Mouse (Mus musculus) CH12.LX (cell line): Measurements from ENCODE around the gene Olfml1. TPM values are rescaled to one million over a fixed set of nuclear protein-coding genes. Genes with fewer than 3 reads are reported as not detected.
A peak's percentile ranks its signal among the peaks of the same experiment; 100 is the strongest.

Experiments
- DNase-seq: peaks from one replicate; pipeline ENCODE4 v3.0.0-alpha.2; 2013; ENCODE audit errors: extremely low read depth
- H3K27ac ChIP-seq: 2 replicates; pipeline ENCODE4 v1.5.1; 2012; ENCODE audit warnings: low read depth, mild to moderate bottlenecking, control low read depth, moderate library complexity; ENCODE audit not compliant: insufficient read depth
- H3K27me3 ChIP-seq: replicated peaks from 2 replicates; pipeline ENCODE3; 2012; ENCODE audit warnings: inconsistent platforms
- H3K36me3 ChIP-seq, 2 experiments: replicated peaks in 1 of 2; 2 replicates each; pipeline versions ENCODE3 to v1.6.1; 2012; ENCODE audit warnings: inconsistent platforms in 1 of 2, low read length in 1 of 2, mild to moderate bottlenecking in 1 of 2, mixed read lengths in 1 of 2, moderate library complexity in 1 of 2; ENCODE audit not compliant: control insufficient read depth in 1 of 2, insufficient read depth in 1 of 2
- H3K4me1 ChIP-seq, 2 experiments: 2 replicates each; pipeline ENCODE4 v1.6.1; 2012; ENCODE audit warnings: inconsistent platforms in 1 of 2, moderate library complexity in 1 of 2; ENCODE audit not compliant: insufficient read depth in 2 of 2, control insufficient read depth in 1 of 2
- H3K4me2 ChIP-seq: 2 replicates; pipeline ENCODE4 v1.6.1; 2012; ENCODE audit warnings: low read depth, mild to moderate bottlenecking, control low read depth; ENCODE audit not compliant: poor library complexity, insufficient read depth, severe bottlenecking
- H3K4me3 ChIP-seq, 3 experiments: fragments of 150-350 bp in 1 of 3; sonication (generic) in 1 of 3; replicated peaks in 1 of 3; 2 replicates each; pipeline versions ENCODE3 to v1.5.1; 2011 to 2012; ENCODE audit warnings: low read depth in 2 of 3, low read length in 2 of 3, mild to moderate bottlenecking in 2 of 3, moderate library complexity in 2 of 3, control low read depth in 1 of 3, improper control_type of control experiment in 1 of 3, inconsistent platforms in 1 of 3, mixed read lengths in 1 of 3; ENCODE audit not compliant: poor library complexity in 1 of 3
- H3K79me2 ChIP-seq: replicated peaks from 2 replicates; pipeline ENCODE4 v1.6.1; 2012; ENCODE audit warnings: mild to moderate bottlenecking, moderate library complexity; ENCODE audit not compliant: control insufficient read depth, poor library complexity, insufficient read depth, severe bottlenecking; ENCODE audit errors: extremely low read depth
- H3K9ac ChIP-seq: 2 replicates; pipeline ENCODE4 v1.6.1; 2012; ENCODE audit warnings: low read depth, mild to moderate bottlenecking, control low read depth, moderate library complexity; ENCODE audit not compliant: insufficient read depth
- H3K9me3 ChIP-seq: replicated peaks from 2 replicates; pipeline ENCODE3; 2012; ENCODE audit warnings: low read length, inconsistent platforms, mixed read lengths
- BHLHE40 ChIP-seq: IDR thresholded peaks from 2 replicates; pipeline ENCODE4 v1.6.1; 2011; ENCODE audit warnings: mild to moderate bottlenecking, low read depth, low read length, improper control_type of control experiment
- CHD1 ChIP-seq: IDR thresholded peaks from 2 replicates; pipeline ENCODE4 v1.6.1; 2012; ENCODE audit warnings: low read depth, low read length, improper control_type of control experiment, inconsistent platforms
- CHD2 ChIP-seq: IDR thresholded peaks from 2 replicates; pipeline ENCODE4 v1.6.1; 2011; ENCODE audit warnings: low read length, improper control_type of control experiment
- CTCF ChIP-seq, 2 experiments: IDR thresholded peaks in 1 of 2; conservative IDR thresholded peaks in 1 of 2; 2 replicates each; pipeline ENCODE4 v1.5.1; 2011 to 2012; ENCODE audit warnings: low read depth in 2 of 2, low read length in 2 of 2, improper control_type of control experiment in 1 of 2, inconsistent platforms in 1 of 2, mild to moderate bottlenecking in 1 of 2, moderate library complexity in 1 of 2
- E2F4 ChIP-seq: IDR thresholded peaks from 2 replicates; pipeline ENCODE4 v1.6.1; 2011; ENCODE audit warnings: low read depth, low read length, improper control_type of control experiment; ENCODE audit not compliant: insufficient replicate concordance
- ELF1 ChIP-seq: IDR thresholded peaks from 2 replicates; pipeline ENCODE4 v1.6.1; 2014; ENCODE audit warnings: low read depth, mild to moderate bottlenecking, inconsistent platforms, low read length, improper control_type of control experiment
- EP300 ChIP-seq: IDR thresholded peaks from 2 replicates; pipeline ENCODE4 v1.6.1; 2011; ENCODE audit warnings: low read length, improper control_type of control experiment
- ETS1 ChIP-seq: conservative IDR thresholded peaks from 2 replicates; pipeline ENCODE4 v1.6.1; 2012; ENCODE audit warnings: low read depth, mild to moderate bottlenecking, inconsistent platforms, low read length, improper control_type of control experiment, moderate library complexity
- GABPA ChIP-seq: IDR thresholded peaks from 2 replicates; pipeline ENCODE4 v1.6.1; 2012; ENCODE audit warnings: low read depth, low read length, improper control_type of control experiment, inconsistent platforms; ENCODE audit not compliant: insufficient replicate concordance
- HCFC1 ChIP-seq: IDR thresholded peaks from 2 replicates; pipeline ENCODE4 v1.6.1; 2012; ENCODE audit warnings: low read depth, mild to moderate bottlenecking, inconsistent platforms, low read length, improper control_type of control experiment
- IRF4 ChIP-seq: IDR thresholded peaks from 2 replicates; pipeline ENCODE4 v1.6.1; 2014; ENCODE audit warnings: low read depth, mild to moderate bottlenecking, inconsistent platforms, low read length, improper control_type of control experiment
- JUN ChIP-seq: IDR thresholded peaks from 2 replicates; pipeline ENCODE4 v1.6.1; 2011; ENCODE audit warnings: low read depth, mild to moderate bottlenecking, low read length, improper control_type of control experiment, moderate library complexity; ENCODE audit not compliant: insufficient read depth
- JUND ChIP-seq: conservative IDR thresholded peaks from 2 replicates; pipeline ENCODE4 v1.6.1; 2011; ENCODE audit warnings: low read depth, low read length, improper control_type of control experiment
- MAFK ChIP-seq: IDR thresholded peaks from 2 replicates; pipeline ENCODE4 v1.6.1; 2011; ENCODE audit warnings: low read length, improper control_type of control experiment; ENCODE audit not compliant: insufficient replicate concordance
- MAX ChIP-seq: IDR thresholded peaks from 2 replicates; pipeline ENCODE4 v1.6.1; 2011; ENCODE audit warnings: low read length, improper control_type of control experiment
- MAZ ChIP-seq: IDR thresholded peaks from 2 replicates; pipeline ENCODE4 v1.6.1; 2012; ENCODE audit warnings: low read depth, mild to moderate bottlenecking, inconsistent platforms, low read length, improper control_type of control experiment, moderate library complexity
- MEF2A ChIP-seq: IDR thresholded peaks from 2 replicates; pipeline ENCODE4 v1.6.1; 2014; ENCODE audit warnings: low read depth, mild to moderate bottlenecking, inconsistent platforms, low read length, improper control_type of control experiment, borderline replicate concordance
- MXI1 ChIP-seq: IDR thresholded peaks from 2 replicates; pipeline ENCODE4 v1.6.1; 2011; ENCODE audit warnings: mild to moderate bottlenecking, low read depth, low read length, improper control_type of control experiment
- MYC ChIP-seq: IDR thresholded peaks from 2 replicates; pipeline ENCODE4 v1.6.1; 2011; ENCODE audit warnings: low read depth, mild to moderate bottlenecking, improper control_type of control experiment, low read length
- NELFE ChIP-seq: IDR thresholded peaks from 2 replicates; pipeline ENCODE4 v1.6.1; 2011; ENCODE audit warnings: low read depth, low read length, improper control_type of control experiment
- NRF1 ChIP-seq: IDR thresholded peaks from 2 replicates; pipeline ENCODE4 v1.6.1; 2014; ENCODE audit warnings: low read depth, mild to moderate bottlenecking, inconsistent platforms, low read length, improper control_type of control experiment, moderate library complexity
- PAX5 ChIP-seq: IDR thresholded peaks from 2 replicates; pipeline ENCODE4 v1.6.1; 2012; ENCODE audit warnings: low read length, inconsistent platforms, mixed read lengths
- POLR2A ChIP-seq: IDR thresholded peaks from 2 replicates; pipeline ENCODE4 v1.6.1; 2011; ENCODE audit warnings: low read depth, mild to moderate bottlenecking, improper control_type of control experiment, low read length
- POLR2AphosphoS2 ChIP-seq: IDR thresholded peaks from 2 replicates; pipeline ENCODE4 v1.6.1; 2011; ENCODE audit warnings: low read depth, low read length, improper control_type of control experiment
- RAD21 ChIP-seq: IDR thresholded peaks from 2 replicates; pipeline ENCODE4 v1.6.1; 2011; ENCODE audit warnings: low read depth, mild to moderate bottlenecking, low read length, improper control_type of control experiment, moderate library complexity
- RCOR1 ChIP-seq: conservative IDR thresholded peaks from 2 replicates; pipeline ENCODE4 v1.6.1; 2012; ENCODE audit warnings: low read depth, mild to moderate bottlenecking, inconsistent platforms, low read length, improper control_type of control experiment
- SIN3A ChIP-seq: IDR thresholded peaks from 2 replicates; pipeline ENCODE4 v1.6.1; 2012; ENCODE audit warnings: low read length, improper control_type of control experiment, inconsistent platforms
- SMC3 ChIP-seq: IDR thresholded peaks from 2 replicates; pipeline ENCODE4 v1.6.1; 2011; ENCODE audit warnings: low read depth, low read length, improper control_type of control experiment
- TBP ChIP-seq: conservative IDR thresholded peaks from 2 replicates; pipeline ENCODE4 v1.6.1; 2011; ENCODE audit warnings: low read depth, low read length, improper control_type of control experiment
- TCF12 ChIP-seq: IDR thresholded peaks from 2 replicates; pipeline ENCODE4 v1.6.1; 2014; ENCODE audit warnings: low read depth, mild to moderate bottlenecking, inconsistent platforms, low read length, improper control_type of control experiment
- UBTF ChIP-seq: IDR thresholded peaks from 2 replicates; pipeline ENCODE4 v1.6.1; 2012; ENCODE audit warnings: low read depth, mild to moderate bottlenecking, inconsistent platforms, low read length, improper control_type of control experiment, moderate library complexity
- USF1 ChIP-seq: IDR thresholded peaks from 2 replicates; pipeline ENCODE4 v1.6.1; 2014; ENCODE audit warnings: low read depth, mild to moderate bottlenecking, inconsistent platforms, low read length, improper control_type of control experiment
- USF2 ChIP-seq: conservative IDR thresholded peaks from 2 replicates; pipeline ENCODE4 v1.6.1; 2011; ENCODE audit warnings: low read depth, low read length, improper control_type of control experiment
- ZKSCAN1 ChIP-seq: IDR thresholded peaks from 2 replicates; pipeline ENCODE4 v1.6.1; 2012; ENCODE audit warnings: low read depth, inconsistent platforms, low read length, improper control_type of control experiment, borderline replicate concordance
- ZMIZ1 ChIP-seq: IDR thresholded peaks from 2 replicates; pipeline ENCODE4 v1.6.1; 2012; ENCODE audit warnings: low read depth, mild to moderate bottlenecking, inconsistent platforms, low read length, improper control_type of control experiment
- ZNF384 ChIP-seq: IDR thresholded peaks from 2 replicates; pipeline ENCODE4 v1.6.1; 2012; ENCODE audit warnings: low read depth, low read length, improper control_type of control experiment, inconsistent platforms
- dilution Hi-C: fragments of 300-500 bp; cut with MboI; formaldehyde crosslinking; loops from 2 replicates; pipeline ENCODE4 v1.14.3; 2020; ENCODE audit warnings: low sequenced_read_pairs; ENCODE audit not compliant: extremely low pct_unique_long_range_greater_than_20kb, extremely low pct_ligation_motif_present
- in situ Hi-C: fragments of 300-500 bp; cut with MboI; formaldehyde crosslinking; loops from 3 replicates; pipeline ENCODE4 v1.14.3; 2019; ENCODE audit warnings: low sequenced_read_pairs, low pct_ligation_motif_present, low pct_unique_long_range_greater_than_20kb, mixed read lengths
- polyA plus RNA-seq: library from polyadenylated mRNA; unstranded; fragments of >175 nt; gene quantifications from 2 replicates; pipeline ENCODE4 v1.2.1, GENCODE M21; 2012; ENCODE audit warnings: low read depth; ENCODE audit not compliant: insufficient read length
- total RNA-seq, 2 experiments: library from RNA; depleted of rRNA; stranded (reverse); fragments of 300-350 nt in 1 of 2; fragments of >200 nt in 1 of 2; gene quantifications; 2 replicates each; pipeline ENCODE4 v1.2.3; 2012 to 2014

Olfml1 gene
- total and polyA plus RNA-seq, 3 experiments: not detected

DNA sequence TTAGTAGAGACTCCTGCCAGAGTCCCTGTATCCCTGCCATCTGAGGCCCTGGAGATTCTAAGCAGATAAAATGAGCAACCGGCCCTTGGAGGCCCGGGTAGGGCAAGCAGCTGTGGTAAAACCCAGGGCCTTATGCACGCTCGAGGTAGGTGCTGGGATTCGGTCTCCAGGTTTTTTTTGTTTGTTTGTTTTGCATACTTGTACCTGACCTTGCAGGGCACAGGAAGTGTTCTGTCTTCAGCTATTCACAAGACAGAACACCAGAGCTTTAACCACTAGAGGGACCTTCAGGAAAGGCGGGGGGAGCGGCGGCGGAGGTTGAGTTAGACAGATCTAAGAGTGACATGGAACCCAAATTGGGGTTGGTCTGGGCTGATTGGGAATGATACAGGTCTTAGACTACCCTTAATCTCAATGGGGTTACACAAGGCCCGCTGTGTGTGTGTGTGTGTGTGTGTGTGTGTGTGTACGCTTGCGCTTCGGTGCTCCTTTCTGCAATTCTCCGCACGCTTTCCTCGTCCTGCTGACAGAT, 27.1 kb downstream of the Olfml1 start (continued):
- no peak for TF ChIP-seq USF1
- no peak for TF ChIP-seq JUN

- Histone ChIP-seq H3K4me3 (peak within 1 kb of the TSS; percentile 85 to 96 (median 93)), H3K27ac (peak within 1 kb of the TSS; percentile 87), H3K4me2 (peak within 1 kb of the TSS; percentile 73), H3K9me3 (no peaks in the 10 kb centered on the region), H3K27me3 (no peaks in the 10 kb centered on the region), H3K4me1 (peaks cover 14 to 38% of the 10 kb centered on the region in 2 experiments), H3K79me2 (peaks cover 44% of the 10 kb centered on the region), H3K36me3 (peaks cover 0 to 1% of the 10 kb centered on the region in 2 experiments), H3K9ac (peak within 1 kb of the TSS; percentile 88)
- dilution Hi-C loops (no loop called here), in situ Hi-C loops (no loop called here)
- DNase-seq: peak; percentile 95
- TF ChIP-seq MXI1 (peak; percentile 88), NRF1 (no peak), BHLHE40 (peak; percentile 78), ELF1 (no peak), ETS1 (peak; percentile 44; the same call in 1 of the 2 replicates), ZNF384 (no peak), IRF4 (peak; percentile 20; the same call in 1 of the 2 replicates), TBP (peak; percentile 48; the same call in 1 of the 2 replicates), HCFC1 (no peak; the same call in 1 of the 2 replicates), MEF2A (peak; percentile 33), USF2 (peak; percentile 73), POLR2AphosphoS2 (no peak), JUND (no peak), CHD2 (peak; percentile 66; the same call in 1 of the 2 replicates), SIN3A (peak; percentile 71), NELFE (peak; percentile 40; the same call in 1 of the 2 replicates), MAZ (peak; percentile 28; the same call in 1 of the 2 replicates), E2F4 (no peak), ZKSCAN1 (no peak), USF1 (peak; percentile 83), SMC3 (no peak), JUN (no peak), EP300 (0 out of 2 replicates have a peak, but pooled peaks have one; percentile 7), MAFK (no peak), RAD21 (no peak), PAX5 (no peak), CTCF (conservative IDR thresholded peaks at IDR 0.05 in 1 of 2, IDR thresholded peaks at IDR 0.05 in 1 of 2; ENCODE audit: low read depth in 2 of 2, low read length in 2 of 2) (no peak), RCOR1 (0 out of 2 replicates have a peak, but pooled peaks have one; percentile 12), POLR2A (peak; percentile 66), UBTF (no peak), ZMIZ1 (peak; percentile 53; the same call in 1 of the 2 replicates), GABPA (no peak), MYC (0 out of 2 replicates have a peak, but pooled peaks have one; percentile 12), MAX (peak; percentile 67), TCF12 (peak; percentile 72; the same call in 1 of the 2 replicates), CHD1 (no peak; the same call in 1 of the 2 replicates)
Measured at GRCm38 (mm10) chr7:107594857-107595402, 27.7 kb downstream of the Olfml1 start, which contains the start of gene Ppfibp2. TSS of gene Ppfibp2 (plus strand) at chr7:107595207.
